Mouse (Mus musculus) kidney, adult 10 weeks (tissue): Measurements from ENCODE around the gene Awat2. TPM values are rescaled to one million over a fixed set of nuclear protein-coding genes. Genes with fewer than 3 reads are reported as not detected.

ENCODE experiments used
- polyA plus RNA-seq: library from polyadenylated mRNA; stranded (reverse); fragments of 350-450 nt; fragmentation: Illumina TruSeq; extraction: RNeasy Lipid Tissue Mini Kit (QIAGEN cat#74804); gene quantifications from one replicate; pipeline ENCODE4 v1.2.3, GENCODE M21; 2014; ENCODE audit warnings: low read depth, low replicate concordance

Awat2 gene
- polyA plus RNA-seq = 0.28 TPM

DNA sequence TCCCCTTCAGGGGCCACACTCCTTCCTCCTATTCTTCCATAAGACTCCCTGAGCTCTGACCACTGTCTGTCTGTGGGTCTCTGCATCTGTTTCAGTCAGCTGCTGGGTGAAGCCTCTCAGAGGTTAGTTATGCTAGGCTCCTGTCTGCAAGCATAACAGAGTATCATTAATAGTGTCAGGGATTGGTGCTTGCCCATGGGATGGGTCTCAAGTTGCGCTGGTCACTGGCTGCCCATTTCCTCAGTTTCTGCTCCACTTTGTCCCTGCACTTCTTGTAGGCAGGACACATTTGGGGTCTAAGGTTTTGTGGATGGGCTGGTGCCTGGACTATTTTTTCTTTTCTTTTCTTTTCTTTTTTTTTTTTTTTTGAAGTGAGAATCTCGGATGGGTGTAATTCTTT, at the start of gene Awat2:
TSS of gene Awat2 (minus strand) at position 101 of the 400 bp plus-strand sequence.

DNA sequence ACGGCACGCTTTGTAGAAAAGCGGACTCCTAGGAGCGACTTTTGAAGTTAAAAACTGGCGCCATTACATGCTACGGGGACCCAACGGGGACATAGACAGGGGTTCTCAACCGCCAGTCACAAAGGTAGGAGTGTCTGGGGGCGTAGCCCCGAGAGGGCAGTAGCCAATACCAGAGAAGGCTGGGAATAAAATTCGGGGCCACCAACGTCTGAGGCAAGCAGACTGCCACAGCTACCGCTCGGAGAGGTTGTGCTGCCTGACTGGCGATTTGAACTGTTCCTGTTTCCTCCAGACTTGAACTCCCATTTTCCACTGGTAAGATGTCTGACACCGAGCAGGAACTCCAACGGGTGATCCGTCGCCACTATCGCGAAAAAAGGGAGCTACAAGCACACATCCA, 13.8 kb downstream of the Awat2 start, which contains the start of gene Otud6a:
TSS of gene Otud6a (plus strand) at position 321 of the 400 bp plus-strand sequence.

Other genes with a start within 250 kb of the Awat2 start
- not detected for gene Otud6a, start 13.7 kb downstream of the Awat2 start, polyA plus RNA-seq
- 121 TPM for gene Igbp1, start 51.6 kb upstream of the Awat2 start, polyA plus RNA-seq
- not detected for gene Dgat2l6, start 82.1 kb upstream of the Awat2 start, polyA plus RNA-seq
- gene Awat1, start 129.5 kb upstream of the Awat2 start, polyA plus RNA-seq = not detected
- gene P2ry4, start 152.2 kb upstream of the Awat2 start, polyA plus RNA-seq = not detected
- not detected for gene Arr3, start 162.8 kb upstream of the Awat2 start, polyA plus RNA-seq
- gene Kif4, start 183.0 kb upstream of the Awat2 start, polyA plus RNA-seq = 0.16 TPM
- gene Pdzd11, start 183.9 kb upstream of the Awat2 start, polyA plus RNA-seq = 73.7 TPM